Mouse (Mus musculus) bone marrow, adult 2 months (tissue): ENCODE measurements around the gene Ubap1. TPM values are rescaled to one million over a fixed set of nuclear protein-coding genes. Genes with fewer than 3 reads are reported as not detected.
A peak's percentile ranks its signal among the peaks of the same experiment; 100 is the strongest.

Source experiments
- H3K27ac ChIP-seq: fragments of 200-500 bp; 2 replicates; pipeline ENCODE4 v1.5.1; 2012; ENCODE audit warnings: low read depth, mild to moderate bottlenecking, control low read depth, inconsistent platforms, low read length; ENCODE audit not compliant: control insufficient read depth, poor library complexity, insufficient read depth
- H3K4me1 ChIP-seq: fragments of 200-500 bp; 2 replicates; pipeline ENCODE4 v1.6.1; 2011; ENCODE audit warnings: low read length; ENCODE audit not compliant: control insufficient read depth, insufficient read depth
- H3K4me3 ChIP-seq: fragments of 200-500 bp; replicated peaks from 2 replicates; pipeline ENCODE3; 2011; ENCODE audit warnings: mild to moderate bottlenecking, low read depth, low read length, control low read depth; ENCODE audit not compliant: control insufficient read depth
- CTCF ChIP-seq: fragments of 200-500 bp; IDR thresholded peaks from 2 replicates; pipeline ENCODE4 v1.5.1; 2011; ENCODE audit warnings: low read length, control low read depth; ENCODE audit not compliant: control insufficient read depth, insufficient read depth
- POLR2A ChIP-seq: fragments of 200-500 bp; IDR thresholded peaks from 2 replicates; pipeline ENCODE4 v1.6.1; 2011; ENCODE audit warnings: low read depth, mild to moderate bottlenecking, control low read depth, low read length, borderline replicate concordance; ENCODE audit not compliant: control insufficient read depth
- WGBS: fragments of 180-500 bp; shearing (Covaris S2); methylation state at CpG from one replicate; pipeline ENCODE4 v1.1.7; 2018; 5-methylcytosine and 5-hydroxymethylcytosine counted together
- polyA plus RNA-seq: library from polyadenylated mRNA; stranded (reverse); fragments of >200 nt; gene quantifications from 2 replicates; pipeline ENCODE4 v1.2.4, GENCODE M21; 2011; ENCODE audit warnings: low replicate concordance; ENCODE audit not compliant: missing spikeins, insufficient read depth, insufficient read length

The Ubap1 gene
- polyA plus RNA-seq, 1 experiment: 67.8 TPM

DNA sequence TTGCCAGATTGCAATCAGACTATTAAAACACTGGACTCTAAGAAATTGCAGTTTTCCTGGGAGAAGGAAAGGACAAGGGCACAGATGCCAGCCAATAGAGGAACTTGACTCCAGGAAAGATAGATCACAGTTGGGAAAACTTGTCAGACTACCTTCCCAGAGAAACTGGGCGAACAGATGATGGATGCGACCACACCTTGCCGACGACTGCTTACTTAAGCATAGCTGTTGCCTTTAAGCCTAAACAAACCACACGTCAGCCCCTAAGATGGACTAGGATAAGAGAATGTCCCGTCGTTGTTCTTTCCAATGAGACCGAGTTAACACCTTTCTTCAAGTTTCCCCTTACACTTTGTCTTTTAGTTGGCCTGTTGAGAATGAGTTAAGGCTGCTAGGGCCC lies 33.6 kb upstream of the Ubap1 start:
- 69% methylated on average over 8 of the region's 8 CpGs for WGBS
- Histone ChIP-seq H3K4me1 (peaks cover 7% of the 10 kb centered on the region; the same call in 1 of the 2 replicates), H3K4me3 (peak overlapping the region; percentile 87), H3K27ac (peak overlapping the region; percentile 98)
- no peak for TF ChIP-seq CTCF
- no peak for TF ChIP-seq POLR2A

DNA sequence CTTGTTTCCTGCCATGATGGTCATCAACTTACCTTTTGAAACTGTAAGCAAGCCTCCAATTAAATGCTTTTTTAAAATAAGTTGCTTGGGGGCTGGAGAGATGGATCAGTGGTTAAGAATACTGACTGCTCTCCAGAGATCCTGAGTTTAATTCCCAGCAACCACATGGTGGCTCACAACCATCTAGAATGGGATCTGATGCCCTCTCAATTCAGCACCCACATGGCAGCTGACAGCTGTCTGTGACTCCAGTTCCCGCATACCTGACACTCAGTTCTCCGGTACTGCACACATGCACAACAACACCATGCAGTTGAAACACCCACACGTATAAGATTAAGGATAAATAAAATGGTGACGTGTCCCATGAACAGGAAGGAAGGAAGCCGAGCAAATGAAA lies 30.5 kb upstream of the Ubap1 start:
- 70% methylated on average over 5 of the region's 5 CpGs for WGBS
- H3K4me1 ChIP-seq: peaks cover 3% of the 10 kb centered on the region; the same call in 1 of the 2 replicates
- H3K27ac ChIP-seq: no peak overlapping the region
- H3K4me3 ChIP-seq: no peak overlapping the region
- no peak for TF ChIP-seq POLR2A
- no peak for TF ChIP-seq CTCF

DNA sequence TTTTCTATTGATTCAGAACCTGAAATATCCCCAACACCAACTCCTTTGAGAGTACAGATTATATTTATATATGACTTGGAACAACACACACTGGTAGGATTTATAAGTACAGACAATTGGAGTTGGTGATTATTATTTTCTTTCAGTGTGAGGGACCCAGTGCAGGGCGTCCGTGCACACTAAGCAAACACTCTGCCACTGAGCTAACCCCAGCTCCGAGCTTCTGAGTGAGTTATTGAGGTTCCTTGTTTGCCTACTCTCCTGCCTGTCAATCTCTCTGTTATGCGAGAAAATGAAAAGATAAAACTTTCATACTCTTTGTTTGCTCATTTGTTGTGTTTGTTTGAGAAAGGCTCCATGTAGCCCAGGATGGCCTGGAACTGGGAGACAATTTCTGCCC lies 27.8 kb upstream of the Ubap1 start:
- TF ChIP-seq CTCF (no peak), POLR2A (no peak)
- WGBS: 79% methylated on average over 4 of the region's 4 CpGs
- Histone ChIP-seq H3K27ac (no peak overlapping the region), H3K4me1 (peaks cover 1% of the 10 kb centered on the region; the same call in 1 of the 2 replicates), H3K4me3 (no peak overlapping the region)

DNA sequence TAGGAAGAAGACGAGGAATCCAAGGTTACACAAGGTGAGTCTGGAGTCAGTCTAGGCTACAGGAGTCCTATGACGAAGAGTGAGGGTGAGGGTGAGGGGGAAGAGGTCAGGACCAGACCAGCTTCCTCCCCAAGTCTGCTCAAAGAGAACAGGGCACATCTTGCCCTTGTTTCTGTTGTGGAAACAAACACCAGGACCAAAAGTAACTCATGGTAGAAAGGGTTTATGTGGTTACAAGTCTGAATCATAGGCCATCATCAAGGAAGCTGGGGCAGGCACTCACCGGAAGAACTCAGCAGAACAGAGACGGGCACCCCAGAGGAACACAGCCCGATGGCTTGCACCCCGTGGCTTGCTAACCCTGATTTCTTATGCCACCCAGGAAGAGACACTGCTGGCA lies 21.9 kb upstream of the Ubap1 start:
- no peak overlapping the region for H3K4me3 ChIP-seq
- TF ChIP-seq POLR2A: no peak
- no peak for TF ChIP-seq CTCF
- H3K4me1 ChIP-seq: no peaks in the 10 kb centered on the region; the same call in 1 of the 2 replicates
- H3K27ac ChIP-seq: no peak overlapping the region
- WGBS: 84% methylated on average over 6 of the region's 6 CpGs

DNA sequence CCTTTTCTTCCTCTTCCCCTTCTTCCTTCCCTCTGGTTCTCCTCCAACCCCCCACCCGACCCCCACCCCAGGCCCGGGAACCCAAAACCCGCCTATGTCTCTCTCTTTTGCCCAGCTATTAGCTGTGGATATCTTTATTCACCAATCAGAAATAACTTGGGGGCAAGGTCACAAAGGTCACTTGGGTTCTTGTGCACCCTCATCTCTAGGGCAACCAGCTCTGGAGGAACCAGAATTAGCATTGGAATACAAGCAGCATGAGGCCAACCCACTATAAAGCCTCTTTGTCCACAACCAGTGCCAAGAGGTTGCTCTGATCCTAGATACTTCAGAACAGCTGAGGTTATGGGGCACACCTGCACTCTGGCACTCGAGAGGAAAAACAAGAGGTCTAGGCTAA lies 19.3 kb upstream of the Ubap1 start:
- Histone ChIP-seq H3K27ac (no peak overlapping the region), H3K4me3 (no peak overlapping the region)
- no peak for TF ChIP-seq CTCF
- no peak for TF ChIP-seq POLR2A

DNA sequence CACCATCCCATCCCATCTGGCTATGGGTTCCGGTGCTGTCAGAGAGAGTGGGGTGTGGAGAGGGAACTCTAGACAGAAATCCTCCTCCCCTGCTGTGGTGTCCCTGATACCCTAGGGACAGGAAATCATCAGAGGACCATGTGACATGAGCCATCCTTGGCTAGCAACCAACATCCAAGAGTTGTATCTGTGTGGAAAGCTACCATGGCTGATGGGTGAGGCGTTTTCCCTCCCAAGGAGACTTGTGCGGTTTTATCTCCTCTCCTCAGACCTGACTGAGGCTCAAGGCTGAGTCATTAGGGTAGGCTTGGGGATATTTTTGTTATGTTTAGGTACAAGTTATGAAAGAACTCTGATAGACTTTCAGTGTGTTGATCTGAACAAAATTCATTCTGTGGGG lies 17.7 kb upstream of the Ubap1 start:
- Histone ChIP-seq H3K27ac (peak overlapping the region; percentile 47; the same call in 1 of the 2 replicates), H3K4me3 (no peak overlapping the region), H3K4me1 (no peaks in the 10 kb centered on the region; the same call in 1 of the 2 replicates)
- TF ChIP-seq CTCF: no peak
- TF ChIP-seq POLR2A: no peak
- 50% methylated on average over 3 of the region's 3 CpGs for WGBS

More for the DNA sequence above, 19.3 kb upstream of the Ubap1 start:
- WGBS: 67% methylated on average over 4 of the region's 4 CpGs
- H3K4me1 ChIP-seq: no peaks in the 10 kb centered on the region; the same call in 1 of the 2 replicates

DNA sequence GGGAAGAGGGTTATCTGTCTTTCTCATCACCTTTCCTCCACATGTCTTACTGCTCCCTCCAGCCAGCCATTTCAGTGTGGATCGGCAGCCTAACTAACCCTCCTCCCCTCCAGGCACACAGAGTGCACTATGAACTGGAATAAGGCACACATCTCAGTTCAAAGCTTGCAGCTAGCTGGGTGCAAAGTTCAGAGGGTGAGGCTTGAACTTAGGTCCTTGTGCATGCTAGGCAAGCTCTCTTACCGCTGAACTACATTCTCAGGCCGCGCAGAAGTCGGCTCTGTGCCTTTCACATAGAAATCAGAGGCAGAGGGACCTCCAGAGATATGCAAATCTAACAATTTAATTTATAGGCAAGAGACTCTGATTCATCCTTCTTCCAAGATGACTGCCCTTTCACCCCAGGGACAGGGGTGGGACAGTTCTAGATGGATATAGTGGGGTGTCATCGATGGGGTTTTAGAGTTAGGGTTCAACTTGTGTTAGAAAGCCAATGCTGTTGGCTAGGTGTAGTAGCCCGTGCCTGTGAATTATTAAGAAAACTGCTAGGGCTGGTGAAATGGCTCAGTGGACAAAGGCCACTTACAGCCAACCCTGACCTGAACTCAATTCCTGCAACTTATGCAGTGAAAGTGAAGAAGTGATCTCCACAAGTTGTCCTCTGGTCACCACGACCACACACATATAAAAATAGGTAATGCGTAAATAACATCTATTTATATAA lies 16.9 kb upstream of the Ubap1 start:
- Histone ChIP-seq H3K4me3 (no peak overlapping the region), H3K27ac (peak overlapping the region; percentile 46), H3K4me1 (no peaks in the 10 kb centered on the region; the same call in 1 of the 2 replicates)
- 88% methylated on average over 9 of the region's 9 CpGs for WGBS
- no peak for TF ChIP-seq CTCF
- no peak for TF ChIP-seq POLR2A

DNA sequence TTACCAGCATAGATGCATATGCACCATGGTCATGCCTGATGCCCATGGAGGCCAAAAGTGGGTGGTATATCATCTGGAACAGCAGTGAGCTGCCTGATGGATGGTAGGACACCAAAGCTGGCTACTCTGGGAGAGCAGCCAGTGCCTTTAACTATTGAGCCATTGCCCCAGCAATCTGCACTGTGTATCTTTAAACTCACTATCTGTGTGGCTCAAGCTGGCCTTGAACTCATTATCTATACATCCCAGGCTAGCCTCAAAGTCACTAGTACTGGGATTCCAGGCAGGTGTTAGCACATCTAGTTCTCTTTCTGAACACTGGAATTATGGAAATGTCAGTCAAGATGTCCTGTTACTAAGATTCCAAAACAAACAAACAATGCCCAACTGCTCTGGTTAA lies 12.2 kb upstream of the Ubap1 start:
- H3K4me3 ChIP-seq: no peak overlapping the region
- H3K27ac ChIP-seq: no peak overlapping the region
- H3K4me1 ChIP-seq: no peaks in the 10 kb centered on the region; the same call in 1 of the 2 replicates
- no peak for TF ChIP-seq CTCF
